Mouse (Mus musculus): ENCODE measurements at regions not wholly inside any gene's neighbourhood (a gene's known extent, or its start where the extent isn't known, plus 50 kb on each side); places are given as distances from the start of the nearest gene placed in this dataset.

GRCm38 (mm10) chr12:99084144-99084543 lies 163.8 kb downstream of the Ttc8 start:
- H3K27ac ChIP-seq (replicated peaks; ENCODE audit: insufficient read depth, low read depth, low read length): no peak overlapping the region
- 4% methylated on average over 18 of the region's 18 CpGs for WGBS

DNA sequence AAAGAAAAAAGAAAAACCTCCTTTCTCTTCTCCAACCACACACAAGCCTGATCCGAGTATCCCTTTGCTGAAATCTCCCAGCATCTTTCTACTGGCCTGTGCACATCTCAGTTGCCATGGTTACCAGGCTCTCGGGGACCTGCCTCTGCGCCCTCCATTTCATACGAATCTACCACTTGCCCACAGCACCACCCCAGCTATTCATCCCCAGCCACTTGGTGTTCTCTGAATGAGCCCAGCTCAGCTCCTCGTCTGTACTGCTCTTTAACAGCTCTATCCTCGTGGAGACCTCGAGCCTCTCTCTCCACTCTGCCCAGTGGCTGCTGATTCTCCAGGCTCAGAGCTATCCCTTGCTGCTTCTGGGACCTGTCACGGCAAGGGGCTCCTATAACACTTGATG lies 166.9 kb downstream of the Ttc8 start:
- H3K27me3 ChIP-seq (ENCODE audit: control insufficient read depth, insufficient read depth, low read length): peaks cover 2% of the 10 kb centered on the region; the same call in 1 of the 2 replicates
- H3K27ac ChIP-seq (replicated peaks; ENCODE audit: insufficient read depth, low read depth, low read length): no peak overlapping the region
- no peaks in the 10 kb centered on the region for H3K4me1 ChIP-seq (ENCODE audit: control insufficient read depth, insufficient read depth, low read length)
- H3K9ac ChIP-seq (ENCODE audit: low read depth, low read length): no peak overlapping the region
- no peaks in the 10 kb centered on the region for H3K79me2 ChIP-seq (ENCODE audit: control insufficient read depth, insufficient read depth, low read length)
- 81% methylated on average over 8 of the region's 8 CpGs for WGBS
- TF ChIP-seq POLR2A (IDR thresholded peaks at IDR 0.05; ENCODE audit: extremely low read depth, insufficient read depth, low read length) (no peak), CTCF (IDR thresholded peaks at IDR 0.05; ENCODE audit: low read depth, low read length) (no peak)
- H3K36me3 ChIP-seq (ENCODE audit: control insufficient read depth, insufficient read depth, low read length): no peaks in the 10 kb centered on the region
- no peak for DNase-seq (ENCODE audit: extremely low read depth, low read depth, low spot score)
- H3K4me3 ChIP-seq (ENCODE audit: insufficient read depth, low read depth, low read length): no peak overlapping the region

More at GRCm38 (mm10) chr12:99084144-99084543, 163.8 kb downstream of the Ttc8 start:
- DNase-seq (ENCODE audit: extremely low read depth, low read depth, low spot score): peak; percentile 64
- no peaks in the 10 kb centered on the region for H3K79me2 ChIP-seq (ENCODE audit: control insufficient read depth, insufficient read depth, low read length)
- H3K9ac ChIP-seq (ENCODE audit: low read depth, low read length): no peak overlapping the region
- TF ChIP-seq CTCF (IDR thresholded peaks at IDR 0.05; ENCODE audit: low read depth, low read length) (peak; percentile 97), POLR2A (IDR thresholded peaks at IDR 0.05; ENCODE audit: extremely low read depth, insufficient read depth, low read length) (no peak)
- no peaks in the 10 kb centered on the region for H3K36me3 ChIP-seq (ENCODE audit: control insufficient read depth, insufficient read depth, low read length)
- no peak overlapping the region for H3K4me3 ChIP-seq (ENCODE audit: insufficient read depth, low read depth, low read length)
- H3K27me3 ChIP-seq (ENCODE audit: control insufficient read depth, insufficient read depth, low read length): peaks cover 2% of the 10 kb centered on the region; the same call in 1 of the 2 replicates
- no peaks in the 10 kb centered on the region for H3K4me1 ChIP-seq (ENCODE audit: control insufficient read depth, insufficient read depth, low read length)

- no peaks in the 10 kb centered on the region for H3K79me2 ChIP-seq (ENCODE audit: control insufficient read depth, insufficient read depth, low read length)
- no peak overlapping the region for H3K27ac ChIP-seq (replicated peaks; ENCODE audit: insufficient read depth, low read depth, low read length)
- no peaks in the 10 kb centered on the region for H3K4me1 ChIP-seq (ENCODE audit: control insufficient read depth, insufficient read depth, low read length)
- H3K9ac ChIP-seq (ENCODE audit: low read depth, low read length): no peak overlapping the region
- no peaks in the 10 kb centered on the region for H3K36me3 ChIP-seq (ENCODE audit: control insufficient read depth, insufficient read depth, low read length)
- DNase-seq (ENCODE audit: extremely low read depth, low read depth, low spot score): no peak
- TF ChIP-seq POLR2A (IDR thresholded peaks at IDR 0.05; ENCODE audit: extremely low read depth, insufficient read depth, low read length) (no peak), CTCF (IDR thresholded peaks at IDR 0.05; ENCODE audit: low read depth, low read length) (no peak)
- no peaks in the 10 kb centered on the region for H3K27me3 ChIP-seq (ENCODE audit: control insufficient read depth, insufficient read depth, low read length)
- 75% methylated on average over 4 of the region's 4 CpGs for WGBS
- H3K4me3 ChIP-seq (ENCODE audit: insufficient read depth, low read depth, low read length): no peak overlapping the region
Measured at GRCm38 (mm10) chr12:99091770-99092169, 171.4 kb downstream of the Ttc8 start.

GRCm38 (mm10) chr12:99093151-99093550 lies 172.8 kb downstream of the Ttc8 start:
- H3K79me2 ChIP-seq (ENCODE audit: control insufficient read depth, insufficient read depth, low read length): no peaks in the 10 kb centered on the region
- H3K4me1 ChIP-seq (ENCODE audit: control insufficient read depth, insufficient read depth, low read length): peaks cover 3% of the 10 kb centered on the region; the same call in 1 of the 2 replicates
- H3K36me3 ChIP-seq (ENCODE audit: control insufficient read depth, insufficient read depth, low read length): no peaks in the 10 kb centered on the region
- 66% methylated on average over 3 of the region's 3 CpGs for WGBS
- no peak for DNase-seq (ENCODE audit: extremely low read depth, low read depth, low spot score)
- H3K27me3 ChIP-seq (ENCODE audit: control insufficient read depth, insufficient read depth, low read length): no peaks in the 10 kb centered on the region
- H3K9ac ChIP-seq (ENCODE audit: low read depth, low read length): no peak overlapping the region
- TF ChIP-seq CTCF (IDR thresholded peaks at IDR 0.05; ENCODE audit: low read depth, low read length) (no peak), POLR2A (IDR thresholded peaks at IDR 0.05; ENCODE audit: extremely low read depth, insufficient read depth, low read length) (no peak)
- no peak overlapping the region for H3K4me3 ChIP-seq (ENCODE audit: insufficient read depth, low read depth, low read length)
- no peak overlapping the region for H3K27ac ChIP-seq (replicated peaks; ENCODE audit: insufficient read depth, low read depth, low read length)

GRCm38 (mm10) chr12:99093989-99094388 lies 173.6 kb downstream of the Ttc8 start:
- DNase-seq (ENCODE audit: extremely low read depth, low read depth, low spot score): no peak
- H3K79me2 ChIP-seq (ENCODE audit: control insufficient read depth, insufficient read depth, low read length): no peaks in the 10 kb centered on the region
- H3K4me3 ChIP-seq (ENCODE audit: insufficient read depth, low read depth, low read length): no peak overlapping the region
- H3K9ac ChIP-seq (ENCODE audit: low read depth, low read length): no peak overlapping the region
- 92% methylated on average over 6 of the region's 6 CpGs for WGBS
- no peak overlapping the region for H3K27ac ChIP-seq (replicated peaks; ENCODE audit: insufficient read depth, low read depth, low read length)
- H3K4me1 ChIP-seq (ENCODE audit: control insufficient read depth, insufficient read depth, low read length): peaks cover 3% of the 10 kb centered on the region; the same call in 1 of the 2 replicates
- TF ChIP-seq POLR2A (IDR thresholded peaks at IDR 0.05; ENCODE audit: extremely low read depth, insufficient read depth, low read length): no peak
- TF ChIP-seq CTCF (IDR thresholded peaks at IDR 0.05; ENCODE audit: low read depth, low read length): no peak
- no peaks in the 10 kb centered on the region for H3K36me3 ChIP-seq (ENCODE audit: control insufficient read depth, insufficient read depth, low read length)
- H3K27me3 ChIP-seq (ENCODE audit: control insufficient read depth, insufficient read depth, low read length): no peaks in the 10 kb centered on the region

GRCm38 (mm10) chr12:99096930-99097617 lies 176.7 kb downstream of the Ttc8 start:
- Histone ChIP-seq H3K9ac (ENCODE audit: low read depth, low read length) (peak overlapping the region; percentile 32; the same call in 1 of the 2 replicates), H3K4me3 (ENCODE audit: insufficient read depth, low read depth, low read length) (0 out of 2 replicates have a peak overlapping the region, but pooled peaks have one; percentile 2), H3K36me3 (ENCODE audit: control insufficient read depth, insufficient read depth, low read length) (no peaks in the 10 kb centered on the region), H3K4me1 (ENCODE audit: control insufficient read depth, insufficient read depth, low read length) (peaks cover 3% of the 10 kb centered on the region; the same call in 1 of the 2 replicates), H3K27me3 (ENCODE audit: control insufficient read depth, insufficient read depth, low read length) (no peaks in the 10 kb centered on the region), H3K79me2 (ENCODE audit: control insufficient read depth, insufficient read depth, low read length) (no peaks in the 10 kb centered on the region), H3K27ac (replicated peaks; ENCODE audit: insufficient read depth, low read depth, low read length) (peak overlapping the region; percentile 91)
- peak; percentile 73 for TF ChIP-seq CTCF (IDR thresholded peaks at IDR 0.05; ENCODE audit: low read depth, low read length)
- no peak for TF ChIP-seq POLR2A (IDR thresholded peaks at IDR 0.05; ENCODE audit: extremely low read depth, insufficient read depth, low read length)
- 5% methylated on average over 14 of the region's 14 CpGs for WGBS
- DNase-seq (ENCODE audit: extremely low read depth, low read depth, low spot score): peak; percentile 96
